Mouse (Mus musculus) intestine, embryonic 16.5 days (tissue): ENCODE results near the gene Sp3. TPM values are rescaled to one million over a fixed set of nuclear protein-coding genes. Genes with fewer than 3 reads are reported as not detected.

Source experiments
- ATAC-seq: fragments of 200-750 bp; cut with Nextera tagmentation; 2 replicates; pipeline ENCODE4 v1.8.0; 2017; ENCODE audit warnings: moderate TSS enrichment, moderate library complexity
- H3K27ac ChIP-seq: fragments of 300-500 bp; sonication (generic); 2 replicates; pipeline ENCODE4 v1.5.1; 2014; ENCODE audit warnings: mild to moderate bottlenecking, low read length
- H3K27me3 ChIP-seq: fragments of 300-500 bp; sonication (generic); replicated peaks from 2 replicates; pipeline ENCODE4 v1.6.1; 2014; ENCODE audit warnings: low read length, control low read depth, mixed read lengths; ENCODE audit not compliant: control insufficient read depth, insufficient read depth
- H3K36me3 ChIP-seq: fragments of 300-500 bp; sonication (generic); 2 replicates; pipeline ENCODE4 v1.6.1; 2014; ENCODE audit warnings: low read length, control low read depth; ENCODE audit not compliant: control insufficient read depth, insufficient read depth
- H3K4me1 ChIP-seq: fragments of 300-500 bp; sonication (generic); 2 replicates; pipeline ENCODE4 v1.6.1; 2014; ENCODE audit warnings: low read length, control low read depth, mixed read lengths; ENCODE audit not compliant: control insufficient read depth, insufficient read depth
- H3K4me2 ChIP-seq: fragments of 300-500 bp; sonication (generic); 2 replicates; pipeline ENCODE4 v1.6.1; 2014; ENCODE audit warnings: low read depth, low read length, control low read depth
- H3K4me3 ChIP-seq: fragments of 300-500 bp; sonication (generic); 2 replicates; pipeline ENCODE4 v1.5.1; 2014; ENCODE audit warnings: mild to moderate bottlenecking, low read length
- H3K9ac ChIP-seq: fragments of 300-500 bp; sonication (generic); 2 replicates; pipeline ENCODE4 v1.6.1; 2014; ENCODE audit warnings: low read depth, low read length
- H3K9me3 ChIP-seq: fragments of 300-500 bp; sonication (generic); 2 replicates; pipeline ENCODE4 v1.6.1; 2016; ENCODE audit warnings: low read length, control low read depth; ENCODE audit not compliant: control insufficient read depth
- WGBS: fragments of 180-500 bp; shearing (Covaris S2); extraction: QIAGEN DNeasy Blood & Tissue Kit; methylation state at CpG from one replicate; pipeline ENCODE4 v1.1.7; 2014; 5-methylcytosine and 5-hydroxymethylcytosine counted together
- microRNA-seq: library from miRNA; unstranded; fragments of <30 nt; microRNA quantifications from one replicate; pipeline ENCODE4, GENCODE M21; 2016
- polyA plus RNA-seq: library from polyadenylated mRNA; unstranded; fragments of >200 nt; fragmentation: Nextera tagmentation; extraction: Ambion mirVana; gene quantifications from 2 replicates; pipeline ENCODE4 v1.2.1, GENCODE M21; 2015

The Sp3 gene
- polyA plus RNA-seq, 1 experiment from 2014 or later = 33.3 TPM

DNA sequence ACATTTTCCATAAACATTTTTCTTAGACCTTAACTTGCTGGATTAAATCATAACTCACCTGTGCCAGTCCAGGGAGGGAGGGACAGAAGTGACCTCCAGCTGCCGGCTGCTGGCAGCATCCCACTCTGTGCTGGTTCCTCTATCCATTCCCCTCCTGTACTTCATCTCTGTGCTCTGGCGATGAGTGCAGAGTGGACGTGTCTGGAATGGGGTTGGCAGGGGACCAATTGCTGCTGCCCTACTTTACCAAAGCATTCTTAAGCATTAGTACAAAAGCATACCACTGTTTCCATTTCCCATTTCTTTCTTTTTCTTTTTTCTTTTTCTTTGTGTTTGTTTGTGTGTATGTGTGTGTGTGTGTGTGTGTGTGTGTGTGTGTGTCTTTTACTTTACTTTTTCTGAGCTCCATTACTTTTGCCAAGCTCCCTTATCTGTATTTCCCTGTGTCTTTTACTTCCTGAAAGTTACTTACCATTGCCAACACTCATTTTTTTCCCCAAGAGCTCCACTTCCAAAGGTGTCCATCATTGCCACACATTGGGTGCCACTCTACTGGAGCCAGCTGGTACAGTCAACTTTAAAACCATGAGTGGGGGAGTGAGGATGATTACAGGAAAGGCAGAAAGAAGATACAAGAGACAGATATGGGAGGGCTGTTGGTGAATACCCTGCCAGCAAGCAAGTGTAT, 82.0 kb downstream of the Sp3 start:
- H3K27ac ChIP-seq = no peak overlapping the region
- H3K4me3 ChIP-seq = no peak overlapping the region
- no peak for ATAC-seq
- H3K27me3 ChIP-seq = no peaks in the 10 kb centered on the region
- no peaks in the 10 kb centered on the region for H3K4me1 ChIP-seq
- WGBS = 61% methylated on average over 3 of the region's 3 CpGs
- H3K9ac ChIP-seq = no peak overlapping the region
- no peaks in the 10 kb centered on the region for H3K36me3 ChIP-seq
- no peak overlapping the region for H3K4me2 ChIP-seq
- H3K9me3 ChIP-seq = no peaks in the 10 kb centered on the region

DNA sequence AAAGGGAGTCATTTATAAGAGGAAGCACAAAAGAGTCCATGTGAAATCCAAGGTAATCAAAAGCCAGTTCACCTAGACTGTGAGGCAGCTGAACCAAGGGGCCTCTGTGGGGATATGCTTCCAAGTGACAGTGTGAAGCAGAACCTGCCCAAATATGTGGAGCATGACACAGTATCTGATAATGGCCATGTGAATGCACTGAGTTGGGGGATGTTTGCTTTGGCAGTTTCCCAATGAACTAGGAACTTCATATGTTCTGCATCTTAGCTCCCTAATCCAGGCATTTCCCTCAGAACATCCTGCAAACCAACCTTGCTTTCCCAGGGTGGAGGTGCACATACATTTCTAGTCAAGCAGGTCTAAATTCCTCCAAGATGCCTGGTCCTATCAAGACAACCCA, 90.4 kb downstream of the Sp3 start:
- Histone ChIP-seq H3K27me3 (no peaks in the 10 kb centered on the region), H3K4me1 (no peaks in the 10 kb centered on the region), H3K9ac (no peak overlapping the region), H3K27ac (no peak overlapping the region), H3K4me3 (no peak overlapping the region), H3K4me2 (no peak overlapping the region), H3K36me3 (no peaks in the 10 kb centered on the region), H3K9me3 (no peaks in the 10 kb centered on the region)
- ATAC-seq = no peak

Small RNAs within 50 kb of the gene (microRNA-seq; reads per million reads assigned to microRNA genes)
- not detected for gene Gm25960

Other genes with a start within 250 kb of the Sp3 start
- gene Gm11084, start 6.3 kb upstream of the Sp3 start, polyA plus RNA-seq = not detected in 2 replicates
- 73.7 and 81.5 TPM in 2 replicates for gene Ola1, start 238.5 kb upstream of the Sp3 start, polyA plus RNA-seq